Mouse (Mus musculus): ENCODE data around the gene Zfp664. TPM values are rescaled to one million over a fixed set of nuclear protein-coding genes. Genes with fewer than 3 reads are reported as not detected.

Gene Zfp664
- polyA plus RNA-seq, 1 experiment from 2014 or later: 10.9 TPM

DNA sequence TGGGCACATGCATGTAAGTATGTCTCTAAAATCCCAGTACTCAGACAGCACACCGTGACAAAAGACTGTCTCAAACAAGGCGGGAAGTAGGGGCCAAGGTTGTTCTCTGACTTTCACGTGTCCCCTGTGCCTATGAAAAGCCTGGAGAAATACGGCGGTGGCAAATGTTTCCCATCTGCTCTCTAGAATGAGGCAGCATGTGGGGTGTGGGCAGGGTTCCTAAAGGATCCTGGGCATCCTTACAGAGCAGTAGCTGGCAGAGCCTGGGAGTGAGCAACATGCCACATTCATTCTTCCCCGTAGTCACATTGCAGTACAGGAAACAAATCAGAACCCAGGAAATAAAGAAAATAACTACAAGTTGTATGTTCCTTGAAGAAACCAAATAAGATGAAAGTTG is 21.4 kb downstream of the Zfp664 start:
- Histone ChIP-seq H3K27me3 (ENCODE audit: control insufficient read depth, insufficient read depth, low read depth, low read length) (no peaks in the 10 kb centered on the region), H3K4me2 (ENCODE audit: low read depth, low read length) (no peak overlapping the region), H3K4me1 (ENCODE audit: control insufficient read depth, low read depth, low read length) (no peaks in the 10 kb centered on the region), H3K9me3 (replicated peaks; ENCODE audit: control insufficient read depth, low read length) (no peaks in the 10 kb centered on the region), H3K36me3 (ENCODE audit: control insufficient read depth, insufficient read depth) (peaks cover 2% of the 10 kb centered on the region; the same call in 1 of the 2 replicates), H3K9ac (ENCODE audit: low read depth, low read length) (no peak overlapping the region), H3K27ac (ENCODE audit: low read length) (no peak overlapping the region), H3K4me3 (ENCODE audit: low read depth, low read length) (no peak overlapping the region)
- no peak for ATAC-seq (ENCODE audit: low read depth)
- 78% methylated on average over 6 of the region's 6 CpGs for WGBS (ENCODE audit: insufficient replicate concordance)

DNA sequence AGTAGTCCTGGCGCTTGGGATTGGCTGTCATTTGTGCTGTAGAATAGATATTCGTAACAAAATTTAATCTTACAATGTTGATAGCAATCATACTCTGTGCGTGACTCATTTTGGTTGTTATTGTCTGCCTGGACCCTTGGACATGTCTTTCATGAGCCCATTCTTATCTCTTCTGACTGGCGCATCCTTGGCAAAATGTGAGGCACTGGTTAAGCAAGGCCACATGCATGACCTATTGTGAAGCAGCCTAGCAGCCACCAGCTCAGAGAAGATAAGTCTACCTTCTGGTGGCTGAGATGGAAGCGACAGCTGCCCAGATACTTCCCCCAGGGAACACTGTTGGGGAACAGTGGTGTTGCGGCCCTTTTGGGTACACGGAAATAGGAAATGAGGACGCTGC is 26.2 kb downstream of the Zfp664 start:
- 77% methylated on average over 8 of the region's 8 CpGs for WGBS (ENCODE audit: insufficient replicate concordance)

GRCm38 (mm10) chr5:124891921-124892370 is 29.5 kb downstream of the Zfp664 start:
- WGBS (ENCODE audit: insufficient replicate concordance): 61% methylated on average over 3 of the region's 3 CpGs
- H3K27me3 ChIP-seq (ENCODE audit: control insufficient read depth, insufficient read depth, low read depth, low read length): no peaks in the 10 kb centered on the region
- no peak overlapping the region for H3K4me2 ChIP-seq (ENCODE audit: low read depth, low read length)
- H3K9me3 ChIP-seq (replicated peaks; ENCODE audit: control insufficient read depth, low read length): no peaks in the 10 kb centered on the region
- H3K36me3 ChIP-seq (ENCODE audit: control insufficient read depth, insufficient read depth): no peaks in the 10 kb centered on the region
- peak; percentile 76 for ATAC-seq (ENCODE audit: low read depth)
- no peak overlapping the region for H3K27ac ChIP-seq (ENCODE audit: low read length)
- no peak overlapping the region for H3K4me3 ChIP-seq (ENCODE audit: low read depth, low read length)
- no peak overlapping the region for H3K9ac ChIP-seq (ENCODE audit: low read depth, low read length)
- no peaks in the 10 kb centered on the region; the same call in 1 of the 2 replicates for H3K4me1 ChIP-seq (ENCODE audit: control insufficient read depth, low read depth, low read length)

More for the DNA sequence above, 26.2 kb downstream of the Zfp664 start:
- no peak for ATAC-seq (ENCODE audit: low read depth)
- Histone ChIP-seq H3K9me3 (replicated peaks; ENCODE audit: control insufficient read depth, low read length) (no peaks in the 10 kb centered on the region), H3K4me3 (ENCODE audit: low read depth, low read length) (no peak overlapping the region), H3K9ac (ENCODE audit: low read depth, low read length) (no peak overlapping the region), H3K27me3 (ENCODE audit: control insufficient read depth, insufficient read depth, low read depth, low read length) (no peaks in the 10 kb centered on the region), H3K4me2 (ENCODE audit: low read depth, low read length) (no peak overlapping the region), H3K27ac (ENCODE audit: low read length) (no peak overlapping the region), H3K36me3 (ENCODE audit: control insufficient read depth, insufficient read depth) (peaks cover 2% of the 10 kb centered on the region; the same call in 1 of the 2 replicates), H3K4me1 (ENCODE audit: control insufficient read depth, low read depth, low read length) (no peaks in the 10 kb centered on the region; the same call in 1 of the 2 replicates)

DNA sequence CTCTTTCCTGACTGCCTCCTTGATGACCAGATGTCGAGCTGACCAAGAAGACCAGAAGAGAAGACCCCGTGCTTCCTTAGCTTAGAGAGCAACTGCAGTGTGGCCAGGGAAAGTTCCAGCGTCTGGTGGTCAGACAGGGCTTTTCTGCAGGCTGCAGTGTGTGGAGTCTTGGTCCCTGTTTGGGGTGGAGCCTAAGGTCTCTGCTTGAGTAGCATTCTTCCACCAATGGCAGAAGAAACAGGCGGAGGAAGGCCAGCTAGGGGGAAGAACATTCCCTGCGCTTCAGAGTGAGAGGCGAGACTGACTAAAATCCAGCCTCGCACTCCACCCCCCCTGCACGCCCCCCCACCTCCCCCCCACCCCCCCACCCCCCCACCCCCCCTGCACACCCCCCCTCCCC is 33.6 kb downstream of the Zfp664 start:
- Histone ChIP-seq H3K4me3 (ENCODE audit: low read depth, low read length) (no peak overlapping the region), H3K9me3 (replicated peaks; ENCODE audit: control insufficient read depth, low read length) (no peaks in the 10 kb centered on the region), H3K27me3 (ENCODE audit: control insufficient read depth, insufficient read depth, low read depth, low read length) (no peaks in the 10 kb centered on the region), H3K9ac (ENCODE audit: low read depth, low read length) (no peak overlapping the region), H3K4me2 (ENCODE audit: low read depth, low read length) (no peak overlapping the region), H3K36me3 (ENCODE audit: control insufficient read depth, insufficient read depth) (no peaks in the 10 kb centered on the region), H3K4me1 (ENCODE audit: control insufficient read depth, low read depth, low read length) (no peaks in the 10 kb centered on the region; the same call in 1 of the 2 replicates), H3K27ac (ENCODE audit: low read length) (no peak overlapping the region)
- 54% methylated on average over 6 of the region's 8 CpGs for WGBS (ENCODE audit: insufficient replicate concordance)
- ATAC-seq (ENCODE audit: low read depth): no peak

DNA sequence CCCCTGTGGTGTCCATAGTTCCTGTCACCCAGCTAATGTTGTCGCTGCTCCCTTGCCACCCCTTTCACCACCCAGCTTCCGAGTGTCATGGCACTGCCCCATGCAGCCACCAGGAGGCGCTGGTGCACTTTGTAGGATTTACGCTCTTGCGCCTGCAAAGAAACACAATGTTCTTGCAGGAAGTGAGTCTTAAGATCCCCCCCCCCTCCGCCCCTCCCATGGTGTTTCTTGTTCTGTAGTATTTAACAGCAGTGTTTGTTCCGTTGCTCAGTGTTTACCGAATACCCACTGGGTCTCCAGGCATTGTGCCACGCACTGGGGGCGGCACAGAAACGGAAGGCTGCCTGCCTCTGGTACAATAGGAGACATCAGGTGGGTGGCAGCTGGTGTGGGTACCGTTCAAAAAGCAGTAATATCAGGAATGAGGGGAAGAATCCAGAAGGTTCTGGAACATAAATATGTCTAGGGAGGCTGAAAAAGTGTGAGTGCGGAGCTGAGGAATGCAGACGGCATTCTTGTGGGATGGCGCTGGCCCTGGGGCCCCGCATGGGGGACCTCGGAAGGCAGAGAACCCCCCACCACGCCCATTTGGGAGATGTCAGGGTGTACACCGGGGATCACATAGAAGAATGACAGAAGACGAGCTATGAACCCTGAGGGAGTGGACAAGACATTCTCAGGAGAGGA is 37.6 kb downstream of the Zfp664 start:
- no peak for ATAC-seq (ENCODE audit: low read depth)
- no peak overlapping the region for H3K9ac ChIP-seq (ENCODE audit: low read depth, low read length)
- H3K27ac ChIP-seq (ENCODE audit: low read length): no peak overlapping the region
- no peaks in the 10 kb centered on the region for H3K36me3 ChIP-seq (ENCODE audit: control insufficient read depth, insufficient read depth)
- peaks cover 3% of the 10 kb centered on the region; the same call in 1 of the 2 replicates for H3K4me1 ChIP-seq (ENCODE audit: control insufficient read depth, low read depth, low read length)
- H3K4me3 ChIP-seq (ENCODE audit: low read depth, low read length): no peak overlapping the region
- WGBS (ENCODE audit: insufficient replicate concordance): 31% methylated on average over 20 of the region's 20 CpGs
- H3K27me3 ChIP-seq (ENCODE audit: control insufficient read depth, insufficient read depth, low read depth, low read length): no peaks in the 10 kb centered on the region
- no peaks in the 10 kb centered on the region for H3K9me3 ChIP-seq (replicated peaks; ENCODE audit: control insufficient read depth, low read length)
- peak overlapping the region; percentile 24; the same call in 1 of the 2 replicates for H3K4me2 ChIP-seq (ENCODE audit: low read depth, low read length)

DNA sequence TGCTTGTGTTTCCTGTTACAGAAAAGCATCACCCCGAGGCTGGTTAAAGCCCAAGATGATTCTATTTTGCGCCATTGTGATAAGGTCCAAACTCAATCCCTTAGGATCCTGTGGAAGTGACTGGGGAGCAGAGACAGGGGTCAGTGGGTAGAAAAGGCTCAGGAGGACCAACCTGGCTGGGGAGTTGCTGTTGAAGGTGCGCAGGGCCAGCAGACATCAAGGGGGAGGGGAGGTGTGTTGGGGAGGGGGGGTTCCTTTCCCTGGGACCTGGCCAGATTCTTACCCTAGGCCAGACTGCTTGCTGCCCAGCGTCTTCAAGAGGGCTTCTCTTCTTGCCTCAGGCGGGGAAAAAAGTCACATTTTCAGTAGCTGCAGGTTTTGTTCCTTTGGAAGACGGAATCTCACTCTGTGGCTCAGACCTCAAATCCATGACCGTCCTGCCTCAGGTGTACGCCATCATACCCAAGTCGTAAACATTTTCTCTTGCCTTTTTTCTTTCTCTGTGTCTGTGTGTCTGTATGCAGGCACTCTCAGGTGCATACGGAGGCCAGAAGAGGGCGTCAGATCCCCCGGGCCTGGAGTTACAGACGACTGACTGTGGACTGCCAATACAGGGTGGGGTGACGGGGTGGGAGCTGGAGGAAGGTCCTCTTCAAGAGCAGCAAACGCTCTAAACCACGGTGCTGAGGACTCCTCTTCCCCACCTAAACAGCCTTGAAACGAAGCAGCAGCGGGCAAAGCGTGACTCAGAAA is 38.4 kb downstream of the Zfp664 start:
- no peak for ATAC-seq (ENCODE audit: low read depth)
- Histone ChIP-seq H3K4me2 (ENCODE audit: low read depth, low read length) (0 out of 2 replicates have a peak overlapping the region, but pooled peaks have one; percentile 17), H3K9me3 (replicated peaks; ENCODE audit: control insufficient read depth, low read length) (no peaks in the 10 kb centered on the region), H3K4me1 (ENCODE audit: control insufficient read depth, low read depth, low read length) (peaks cover 3% of the 10 kb centered on the region; the same call in 1 of the 2 replicates), H3K36me3 (ENCODE audit: control insufficient read depth, insufficient read depth) (no peaks in the 10 kb centered on the region), H3K4me3 (ENCODE audit: low read depth, low read length) (no peak overlapping the region), H3K27me3 (ENCODE audit: control insufficient read depth, insufficient read depth, low read depth, low read length) (no peaks in the 10 kb centered on the region), H3K9ac (ENCODE audit: low read depth, low read length) (no peak overlapping the region), H3K27ac (ENCODE audit: low read length) (no peak overlapping the region)
- 59% methylated on average over 19 of the region's 19 CpGs for WGBS (ENCODE audit: insufficient replicate concordance)

DNA sequence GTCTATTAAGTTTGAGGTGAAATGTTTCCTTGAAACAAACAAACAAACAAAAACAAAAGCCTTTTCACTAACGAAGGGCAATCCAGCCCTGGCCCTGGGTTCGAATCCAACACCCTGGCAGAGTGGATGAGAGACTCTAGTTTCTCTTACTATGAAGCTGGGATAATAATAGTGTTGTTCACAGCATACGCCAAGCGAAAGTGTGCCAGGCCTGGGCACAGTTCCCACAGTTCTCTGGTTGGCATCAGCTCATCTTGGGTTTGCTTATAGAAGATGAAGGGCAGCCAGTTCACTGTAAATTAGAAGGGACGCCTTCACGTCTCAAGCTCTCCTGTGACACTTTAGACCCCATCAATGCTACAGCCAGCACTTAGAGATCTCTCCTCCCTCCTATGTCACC is 39.2 kb downstream of the Zfp664 start:
- Histone ChIP-seq H3K4me2 (ENCODE audit: low read depth, low read length) (no peak overlapping the region), H3K27ac (ENCODE audit: low read length) (no peak overlapping the region), H3K27me3 (ENCODE audit: control insufficient read depth, insufficient read depth, low read depth, low read length) (no peaks in the 10 kb centered on the region), H3K36me3 (ENCODE audit: control insufficient read depth, insufficient read depth) (no peaks in the 10 kb centered on the region), H3K4me1 (ENCODE audit: control insufficient read depth, low read depth, low read length) (peaks cover 3% of the 10 kb centered on the region; the same call in 1 of the 2 replicates), H3K9me3 (replicated peaks; ENCODE audit: control insufficient read depth, low read length) (no peaks in the 10 kb centered on the region), H3K4me3 (ENCODE audit: low read depth, low read length) (no peak overlapping the region), H3K9ac (ENCODE audit: low read depth, low read length) (no peak overlapping the region)
- 69% methylated on average over 6 of the region's 6 CpGs for WGBS (ENCODE audit: insufficient replicate concordance)
- no peak for ATAC-seq (ENCODE audit: low read depth)

- no peak overlapping the region for H3K27ac ChIP-seq (ENCODE audit: low read length)
- H3K9ac ChIP-seq (ENCODE audit: low read depth, low read length): no peak overlapping the region
- H3K4me3 ChIP-seq (ENCODE audit: low read depth, low read length): no peak overlapping the region
- no peak for ATAC-seq (ENCODE audit: low read depth)
- H3K27me3 ChIP-seq (ENCODE audit: control insufficient read depth, insufficient read depth, low read depth, low read length): no peaks in the 10 kb centered on the region
- H3K4me2 ChIP-seq (ENCODE audit: low read depth, low read length): no peak overlapping the region
- peaks cover 3% of the 10 kb centered on the region; the same call in 1 of the 2 replicates for H3K4me1 ChIP-seq (ENCODE audit: control insufficient read depth, low read depth, low read length)
- H3K36me3 ChIP-seq (ENCODE audit: control insufficient read depth, insufficient read depth): no peaks in the 10 kb centered on the region
- WGBS (ENCODE audit: insufficient replicate concordance): 68% methylated on average over 10 of the region's 10 CpGs
- H3K9me3 ChIP-seq (replicated peaks; ENCODE audit: control insufficient read depth, low read length): no peaks in the 10 kb centered on the region
Observed at GRCm38 (mm10) chr5:124902195-124902594, 39.7 kb downstream of the Zfp664 start.

DNA sequence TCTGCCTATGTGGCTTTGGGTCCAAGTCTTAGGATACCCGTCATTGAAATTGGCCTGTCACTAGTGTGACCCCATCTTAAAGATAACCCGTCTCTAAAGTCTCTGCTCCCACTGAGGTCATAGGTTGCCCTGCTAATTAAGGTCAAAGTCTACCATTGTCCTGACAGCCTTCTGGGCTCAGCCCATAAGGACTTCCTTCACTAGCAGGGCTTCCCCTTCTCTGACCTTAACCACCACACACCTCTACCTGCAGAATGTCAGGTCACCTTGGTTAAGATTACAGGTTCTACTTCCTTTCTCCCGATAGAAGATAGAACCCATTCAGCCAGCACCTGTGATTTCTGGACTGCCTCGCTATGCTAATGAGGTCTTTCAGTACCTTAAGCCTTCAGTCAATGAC is 41.4 kb downstream of the Zfp664 start:
- no peak overlapping the region for H3K9ac ChIP-seq (ENCODE audit: low read depth, low read length)
- WGBS (ENCODE audit: insufficient replicate concordance): 68% methylated on average over 4 of the region's 4 CpGs
- no peak overlapping the region for H3K27ac ChIP-seq (ENCODE audit: low read length)
- no peak overlapping the region for H3K4me2 ChIP-seq (ENCODE audit: low read depth, low read length)
- H3K27me3 ChIP-seq (ENCODE audit: control insufficient read depth, insufficient read depth, low read depth, low read length): no peaks in the 10 kb centered on the region
- no peak overlapping the region for H3K4me3 ChIP-seq (ENCODE audit: low read depth, low read length)
- no peak for ATAC-seq (ENCODE audit: low read depth)
- no peaks in the 10 kb centered on the region for H3K36me3 ChIP-seq (ENCODE audit: control insufficient read depth, insufficient read depth)
- peaks cover 3% of the 10 kb centered on the region; the same call in 1 of the 2 replicates for H3K4me1 ChIP-seq (ENCODE audit: control insufficient read depth, low read depth, low read length)
- H3K9me3 ChIP-seq (replicated peaks; ENCODE audit: control insufficient read depth, low read length): no peaks in the 10 kb centered on the region
